Mouse (Mus musculus): Measurements from ENCODE around the gene Cdc34.
A peak's percentile ranks its signal among the peaks of the same experiment; 100 is the strongest.
"Not testable (repeated sequence)": the region's sequence is repeated elsewhere in the genome, so short reads cannot be mapped to it uniquely, and the experiment has no call there.

The Cdc34 gene

DNA sequence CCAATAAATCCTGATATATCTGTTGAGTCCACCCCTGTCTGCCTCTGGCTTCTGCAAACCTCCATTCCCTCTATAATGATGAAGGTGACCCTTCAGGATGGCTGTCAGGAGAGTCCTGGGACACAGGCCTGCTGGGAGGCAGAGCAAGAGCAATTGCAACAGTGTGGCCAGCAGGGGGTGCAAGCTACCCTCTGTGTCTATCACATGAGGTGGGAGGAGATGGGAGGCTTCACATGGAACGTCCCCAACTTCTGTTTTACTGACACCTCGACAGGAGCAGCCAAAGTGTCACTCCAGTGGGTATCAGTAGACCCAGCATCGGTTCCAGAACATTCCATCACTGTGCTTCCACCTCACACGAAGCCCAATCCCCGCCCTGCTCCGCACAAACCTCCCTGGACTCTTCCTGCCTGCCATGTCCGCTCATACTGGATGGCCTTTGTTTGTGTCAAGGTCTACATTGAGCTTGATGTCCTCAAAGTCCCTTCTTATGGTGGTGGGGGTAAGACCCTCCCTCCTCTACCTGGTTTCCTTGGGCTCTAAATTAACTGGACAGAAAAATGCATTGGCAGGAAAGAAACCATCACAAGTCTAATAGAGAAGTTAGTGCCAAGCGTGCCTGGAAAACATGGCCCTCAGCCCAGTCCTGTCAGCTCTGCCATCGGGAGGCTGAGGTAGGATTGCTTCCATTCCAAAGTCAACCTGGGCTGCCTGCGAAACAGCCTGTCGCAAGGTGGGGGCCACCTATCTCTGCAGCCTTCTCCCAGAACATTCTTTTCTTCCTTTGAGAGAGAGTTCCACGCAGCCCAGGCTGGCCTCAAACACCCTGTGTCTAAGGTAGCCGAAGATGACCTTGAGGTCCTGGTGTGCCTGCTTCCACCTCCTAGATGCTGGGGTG lies 13.5 kb downstream of the Cdc34 start:
- DNase-seq (ENCODE audit: low spot score in 2 of 2): peak in 1 of 2 experiments; percentile 48

DNA sequence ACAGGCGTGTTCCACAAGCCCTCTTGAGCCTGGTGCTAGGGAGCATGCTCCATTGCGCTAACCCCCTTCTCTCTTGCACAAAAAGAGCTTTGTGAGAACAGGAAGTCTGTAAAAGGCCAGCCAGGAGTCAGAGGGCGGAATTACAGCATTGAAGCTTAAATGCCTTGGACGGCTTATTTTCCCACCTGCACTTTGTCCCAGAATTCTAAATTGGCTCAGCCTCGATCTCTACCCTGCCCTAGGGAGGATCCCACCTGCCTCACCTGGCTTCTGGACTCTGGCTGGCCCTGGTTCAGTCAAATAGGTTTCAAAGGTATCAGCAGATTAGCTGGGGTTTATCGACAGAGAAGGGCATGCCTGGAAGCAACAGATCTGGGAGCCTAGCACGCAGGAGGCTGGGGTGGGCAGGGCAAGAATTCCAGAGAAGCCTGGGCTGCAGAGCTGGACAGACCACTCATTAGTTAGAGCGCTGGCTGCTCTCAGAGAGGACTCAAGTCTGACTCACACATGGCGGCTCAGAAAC lies 14.2 kb downstream of the Cdc34 start:
- DNase-seq (ENCODE audit: low spot score in 2 of 2): no peak

DNA sequence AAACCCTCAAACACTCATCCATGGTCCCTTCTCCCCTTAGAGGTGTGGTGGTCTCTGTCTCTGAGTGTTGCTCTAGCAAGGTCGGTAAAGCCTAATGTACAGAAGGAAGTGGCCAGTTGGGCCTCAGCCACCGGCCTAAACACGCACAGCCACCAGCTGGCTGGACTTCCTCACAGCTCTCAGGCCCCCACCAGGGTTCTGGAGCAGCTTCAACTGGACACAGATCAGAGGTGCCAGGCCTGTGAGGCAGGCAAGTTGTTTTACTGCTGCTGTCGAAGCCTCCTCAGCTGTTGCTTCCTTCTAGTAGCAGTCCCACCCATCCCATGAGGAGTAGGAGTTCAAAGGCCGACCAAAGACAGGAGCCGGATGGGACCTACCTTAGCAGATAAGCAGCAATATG lies 15.9 kb downstream of the Cdc34 start:
- no peak for DNase-seq (ENCODE audit: low spot score in 2 of 2)

DNA sequence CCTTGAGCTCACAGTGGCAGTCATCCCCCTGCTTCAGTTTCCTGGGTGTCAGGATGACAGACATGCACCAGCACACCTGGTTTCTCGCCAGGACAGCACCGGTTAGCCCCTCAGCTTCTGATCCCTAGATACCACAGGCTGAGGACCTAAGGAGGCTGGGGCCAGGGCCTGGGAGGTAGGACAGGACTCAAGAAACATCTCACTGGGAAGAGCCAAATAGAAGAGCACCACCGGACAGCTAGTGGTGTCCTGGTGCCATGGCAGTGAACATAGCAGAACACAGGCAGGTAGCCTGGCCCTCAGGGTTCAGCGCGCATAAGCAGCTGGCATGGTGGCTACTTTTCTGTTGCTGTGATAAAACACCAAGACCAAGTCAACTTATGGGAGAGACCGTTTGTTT lies 16.5 kb downstream of the Cdc34 start:
- no peak for DNase-seq (ENCODE audit: low spot score in 2 of 2)

DNA sequence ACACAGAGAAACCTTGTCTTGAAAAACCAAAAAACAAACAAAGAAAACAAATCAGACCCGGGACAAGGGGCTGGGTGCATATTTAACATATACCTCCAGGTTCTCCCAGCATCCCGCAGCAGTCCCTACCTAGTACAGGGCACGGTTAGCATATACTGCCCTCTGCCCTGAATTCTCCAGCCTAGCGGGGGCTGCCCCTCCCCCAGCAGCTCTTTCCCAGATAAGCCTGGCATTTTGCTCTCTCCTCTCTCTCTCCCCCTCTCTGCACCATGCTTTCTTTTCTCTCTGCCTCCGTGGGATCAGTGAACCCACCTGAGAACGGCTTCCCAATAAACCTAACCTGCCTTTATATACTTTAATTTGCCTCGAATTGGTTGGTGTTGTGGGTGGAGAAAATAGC lies 18.7 kb downstream of the Cdc34 start:
- no peak for DNase-seq (ENCODE audit: low spot score in 2 of 2)

DNA sequence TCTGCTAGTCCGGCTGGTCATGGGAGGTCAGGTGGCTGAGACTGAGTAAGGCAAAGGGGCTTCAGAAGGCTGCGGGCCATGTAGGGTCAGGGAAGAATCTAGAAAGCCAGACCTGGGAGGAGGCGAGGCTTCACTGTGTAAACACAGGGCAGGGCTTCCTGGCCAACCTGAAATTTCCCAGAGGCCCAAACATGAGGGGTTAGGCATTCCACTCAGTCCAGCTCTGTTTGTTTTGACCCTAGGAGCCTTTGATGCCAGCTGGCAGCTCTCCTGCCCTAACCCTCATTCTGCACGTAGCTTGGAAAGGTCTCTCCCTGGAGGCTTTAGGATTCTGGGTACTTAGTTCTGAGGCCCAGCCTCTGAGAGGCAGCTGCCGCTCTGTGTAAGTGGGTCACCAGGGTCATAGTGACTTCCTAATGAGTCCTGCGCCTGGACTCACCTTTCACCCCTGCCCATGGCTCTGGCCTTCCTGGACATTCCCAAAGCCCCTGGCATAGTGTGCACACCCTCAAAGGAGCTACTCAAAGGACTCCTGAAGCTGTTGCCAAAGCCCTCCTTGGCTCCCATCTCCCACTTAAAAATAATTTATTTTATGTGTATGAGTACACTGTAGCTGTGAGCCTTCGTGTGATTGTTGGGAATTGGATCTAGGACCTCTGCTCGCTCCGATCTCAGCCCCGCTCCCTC lies 19.6 kb downstream of the Cdc34 start:
- no peak for DNase-seq (ENCODE audit: low spot score in 2 of 2)

DNA sequence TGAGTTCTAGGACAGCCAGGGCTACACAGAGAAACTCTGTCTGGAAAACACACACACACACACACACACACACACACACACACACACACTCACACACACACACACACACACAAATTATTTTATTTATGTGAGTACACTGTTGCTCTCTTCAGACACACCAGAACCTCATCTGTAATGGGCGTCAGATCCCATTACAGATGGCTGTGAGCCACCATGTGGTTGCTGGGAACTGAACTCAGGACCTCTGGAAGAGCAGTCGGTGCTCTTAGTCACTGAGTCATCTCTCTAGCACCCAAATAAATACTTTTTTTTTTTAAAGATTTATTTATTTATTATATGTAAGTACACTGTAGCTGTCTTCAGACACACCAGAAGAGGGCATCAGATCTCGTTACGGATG lies 21.0 kb downstream of the Cdc34 start:
- DNase-seq (ENCODE audit: low spot score in 2 of 2): not testable (repeated sequence)

DNA sequence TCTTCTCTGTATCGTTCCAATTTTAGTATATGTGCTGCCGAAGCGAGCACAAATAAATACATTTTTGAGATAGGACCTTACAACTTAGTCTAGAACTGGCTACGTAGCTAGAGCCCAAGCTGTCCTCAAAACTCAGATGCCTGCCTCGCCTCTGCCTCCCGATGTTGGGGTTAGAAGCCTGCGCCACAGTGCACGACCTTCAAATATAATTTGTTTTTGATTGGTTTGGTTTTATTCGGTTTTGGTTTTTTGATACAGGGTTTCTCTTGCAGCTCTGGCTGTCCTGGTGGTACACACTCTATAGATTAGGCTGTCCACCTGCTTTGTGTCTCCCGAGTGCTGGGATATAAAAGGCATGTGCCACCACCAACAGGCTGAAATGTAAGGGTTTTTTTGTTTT lies 21.5 kb downstream of the Cdc34 start:
- DNase-seq (ENCODE audit: low spot score in 2 of 2): no peak

DNA sequence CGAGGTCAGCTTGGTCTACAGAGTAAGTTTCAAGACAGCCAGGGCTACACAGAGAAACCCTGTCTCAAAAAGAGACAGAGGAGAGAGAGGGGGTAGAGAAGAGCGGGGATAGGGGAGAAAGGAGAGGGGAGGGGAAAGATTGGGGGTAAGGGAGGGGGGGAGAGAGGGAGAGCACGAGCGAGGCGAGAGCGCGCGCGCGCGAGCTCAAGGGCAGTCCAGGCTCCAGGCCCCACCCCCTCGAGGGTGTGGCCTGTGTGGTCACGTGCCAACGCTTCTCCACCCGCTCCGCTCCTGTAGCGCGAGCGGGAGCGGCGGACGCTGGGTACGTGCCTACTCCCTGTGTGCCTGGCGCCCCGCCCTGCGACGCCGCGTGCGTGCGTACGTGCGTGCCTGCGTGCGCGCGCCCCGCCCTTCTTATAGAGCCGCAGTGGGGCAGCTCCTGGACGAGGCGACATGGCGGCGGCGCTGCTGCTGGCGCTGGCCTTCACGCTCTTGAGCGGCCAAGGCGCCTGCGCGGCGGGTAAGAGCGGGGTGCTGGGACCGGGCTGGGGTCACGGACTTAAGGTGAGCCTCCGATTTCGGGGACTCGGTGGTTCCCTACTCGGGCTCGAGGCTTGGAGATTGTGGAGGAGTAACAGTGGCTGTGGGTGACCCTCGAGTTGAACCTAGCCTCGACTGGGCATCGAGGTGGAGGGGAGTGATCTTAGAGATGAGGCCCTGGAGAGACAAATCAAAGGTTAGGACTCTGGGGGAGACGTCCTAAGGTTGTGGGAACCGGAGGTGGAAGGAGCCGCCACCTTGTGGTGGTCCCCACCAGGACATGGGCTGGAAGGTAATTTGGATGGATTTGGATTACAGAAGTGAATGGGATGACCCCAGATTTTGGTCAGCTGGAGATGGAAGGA lies 22.3 kb downstream of the Cdc34 start, which contains the start of gene Bsg:
Gene Bsg, plus strand, starts transcription at position 427 of the 905 bp plus-strand sequence.
- DNase-seq (ENCODE audit: low spot score in 2 of 2): peak; percentile 98

DNA sequence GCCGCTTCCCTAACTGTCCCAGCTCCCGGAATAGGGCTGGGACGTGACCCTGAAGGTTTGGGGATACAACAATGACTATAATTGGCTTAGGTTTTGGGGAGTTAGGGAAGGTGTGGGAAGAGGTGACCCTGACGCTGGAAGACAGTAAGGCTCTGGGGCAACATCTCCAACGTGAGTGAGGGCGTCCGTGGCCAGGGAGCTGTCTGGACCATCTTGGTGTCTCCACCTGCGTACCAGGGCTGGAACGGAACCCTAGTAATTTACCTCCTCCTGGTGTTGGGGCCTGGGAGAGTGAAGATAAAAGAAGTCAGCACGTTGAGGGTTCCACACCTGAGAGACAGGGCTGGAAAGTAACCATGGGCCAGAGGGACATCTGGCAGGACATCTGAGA lies 23.0 kb downstream of the Cdc34 start:
- DNase-seq (ENCODE audit: low spot score in 2 of 2): no peak

DNA sequence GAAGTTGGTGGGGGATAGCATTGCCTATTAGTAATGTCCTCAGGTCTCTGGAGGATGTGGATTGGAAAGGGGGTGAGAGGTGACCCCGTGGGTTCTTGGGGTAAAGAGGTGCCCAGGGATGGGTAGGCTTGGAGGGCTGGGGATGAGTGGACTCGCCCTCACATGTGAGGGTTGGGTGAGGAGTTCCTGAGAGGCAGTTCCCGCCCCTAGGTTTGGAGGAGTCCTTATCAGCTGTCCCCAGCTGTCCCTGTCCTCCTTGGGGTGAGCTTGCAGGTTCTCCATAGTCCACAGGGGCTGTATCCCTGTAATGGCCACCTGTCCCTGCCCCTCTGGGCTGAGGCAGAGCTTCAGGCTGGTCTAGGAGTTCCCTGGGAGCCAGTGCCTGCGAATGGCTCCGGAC lies 24.0 kb downstream of the Cdc34 start:
- DNase-seq (ENCODE audit: low spot score in 2 of 2): no peak

DNA sequence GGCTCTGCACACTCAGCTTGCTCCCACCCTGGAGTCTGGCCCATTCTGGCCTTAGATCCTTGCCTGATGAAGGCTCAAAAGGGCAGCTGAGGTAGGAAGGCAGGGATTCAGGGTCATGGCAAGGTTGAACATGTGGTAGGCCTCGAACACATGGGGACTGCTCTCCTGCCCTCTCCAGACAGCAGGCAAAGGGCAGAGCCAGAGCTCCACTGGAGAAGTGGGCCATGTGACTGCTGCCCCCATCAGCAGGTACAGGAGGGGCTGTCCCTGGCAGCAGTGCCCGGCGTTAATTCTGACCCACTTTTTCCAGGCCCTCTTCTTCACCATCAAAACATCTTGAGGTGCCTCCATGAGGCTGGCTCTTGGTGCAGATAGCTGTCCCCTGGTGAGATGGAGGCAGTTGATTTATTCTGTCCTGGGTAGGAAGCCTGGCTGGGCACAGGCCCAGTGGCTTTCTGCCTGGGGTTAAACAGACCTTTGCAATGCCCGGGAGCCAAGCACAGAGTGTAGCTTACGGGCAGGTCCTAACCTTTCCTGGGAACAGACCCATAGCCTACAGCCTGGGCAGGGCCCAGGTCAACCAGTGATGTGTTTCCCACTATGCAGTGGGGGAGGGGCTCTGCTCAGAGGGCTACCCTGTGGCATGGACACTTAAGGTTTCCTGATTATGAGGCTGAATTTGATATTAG lies 24.6 kb downstream of the Cdc34 start:
- DNase-seq (ENCODE audit: low spot score in 2 of 2): no peak

DNA sequence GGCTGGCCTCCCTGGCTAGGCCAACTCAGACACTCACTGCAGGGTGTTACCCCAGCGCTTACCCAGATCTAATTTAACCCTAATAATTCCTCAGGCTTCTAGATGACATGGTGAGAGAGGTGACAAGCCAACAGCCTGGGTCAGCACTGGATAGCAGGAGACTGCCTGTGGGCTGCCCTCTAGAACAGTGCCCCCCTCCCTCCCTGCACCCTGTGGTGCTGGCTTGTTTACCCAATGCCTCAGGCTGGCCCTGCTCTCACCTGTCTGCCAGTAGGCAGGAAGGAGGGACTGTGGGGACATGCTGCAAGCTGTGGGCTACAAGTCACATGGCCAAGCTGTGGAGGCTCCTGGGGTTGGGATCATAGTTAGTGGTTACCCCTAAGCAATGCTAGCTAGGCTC lies 25.2 kb downstream of the Cdc34 start:
- no peak for DNase-seq (ENCODE audit: low spot score in 2 of 2)

DNA sequence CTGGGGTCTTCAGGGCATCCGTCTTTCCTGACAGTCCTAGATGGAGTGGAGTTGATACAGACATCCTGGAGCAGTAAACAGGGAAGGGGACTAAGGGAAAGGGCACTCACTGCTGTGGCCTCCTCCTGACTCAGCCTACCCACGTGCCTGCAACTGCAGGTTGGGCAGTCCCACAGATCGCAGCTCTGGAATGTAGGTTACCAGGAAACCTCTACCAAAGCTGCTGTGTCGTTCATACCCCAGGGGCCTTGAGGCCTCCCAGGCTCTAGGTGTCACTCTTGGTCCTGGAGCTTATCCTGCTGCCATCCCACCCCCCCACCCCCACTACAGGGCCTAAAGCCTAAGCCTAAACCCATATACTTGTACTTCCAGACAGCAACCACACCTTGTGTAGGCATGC lies 25.8 kb downstream of the Cdc34 start:
- DNase-seq (ENCODE audit: low spot score in 2 of 2): no peak

DNA sequence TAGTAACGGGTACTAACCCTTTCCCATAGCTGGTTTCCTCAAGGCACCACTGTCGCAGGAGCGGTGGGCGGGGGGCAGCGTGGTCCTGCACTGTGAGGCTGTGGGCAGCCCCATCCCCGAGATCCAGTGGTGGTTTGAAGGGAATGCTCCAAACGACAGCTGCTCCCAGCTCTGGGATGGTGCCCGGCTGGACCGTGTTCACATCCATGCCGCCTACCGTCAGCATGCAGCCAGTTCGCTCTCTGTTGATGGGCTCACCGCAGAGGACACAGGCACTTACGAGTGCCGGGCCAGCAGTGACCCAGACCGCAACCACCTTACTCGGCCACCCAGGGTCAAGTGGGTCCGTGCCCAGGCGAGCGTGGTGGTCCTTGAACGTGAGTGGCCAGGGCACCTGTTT lies 26.7 kb downstream of the Cdc34 start:
- DNase-seq (ENCODE audit: low spot score in 2 of 2): no peak

DNA sequence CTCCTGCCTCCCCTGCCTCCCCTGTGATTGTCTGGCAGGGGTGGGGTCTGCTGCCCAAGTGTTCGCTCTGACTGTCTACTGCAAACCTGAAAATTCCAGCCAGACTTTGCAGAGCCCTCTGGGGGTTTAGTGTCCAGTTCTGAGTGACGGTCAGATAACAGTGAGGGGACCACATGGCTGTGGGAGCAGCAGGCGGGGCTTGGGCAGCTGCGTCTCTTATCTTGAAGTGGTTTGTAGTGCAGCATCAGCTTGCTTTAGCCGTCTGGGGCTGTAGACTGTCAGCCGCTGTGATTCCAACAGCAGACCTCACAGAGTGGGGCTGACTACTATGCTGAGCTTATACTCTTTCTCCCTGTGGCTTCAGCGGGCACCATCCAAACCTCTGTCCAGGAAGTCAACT lies 27.3 kb downstream of the Cdc34 start:
- DNase-seq (ENCODE audit: low spot score in 2 of 2): no peak

DNA sequence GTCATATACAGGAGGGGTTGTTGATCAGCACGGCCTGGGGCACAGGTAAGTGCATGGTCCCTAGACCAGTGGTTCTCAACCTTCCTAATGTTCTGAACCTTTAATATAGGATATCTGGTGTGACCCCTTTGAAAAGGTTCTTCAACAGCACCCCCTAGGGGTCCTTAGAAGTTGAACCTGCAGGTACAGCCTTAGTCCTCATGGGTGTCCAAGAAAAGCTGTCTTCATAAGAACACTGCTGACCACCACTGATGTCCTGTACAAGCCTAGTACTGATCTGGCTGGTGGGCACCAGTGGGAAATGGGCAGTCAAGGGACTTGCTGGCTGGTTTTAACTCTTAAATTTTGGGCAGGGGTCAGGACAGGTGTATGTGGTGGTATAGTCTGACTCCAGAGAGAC lies 30.0 kb downstream of the Cdc34 start:
- no peak for DNase-seq (ENCODE audit: low spot score in 2 of 2)

DNA sequence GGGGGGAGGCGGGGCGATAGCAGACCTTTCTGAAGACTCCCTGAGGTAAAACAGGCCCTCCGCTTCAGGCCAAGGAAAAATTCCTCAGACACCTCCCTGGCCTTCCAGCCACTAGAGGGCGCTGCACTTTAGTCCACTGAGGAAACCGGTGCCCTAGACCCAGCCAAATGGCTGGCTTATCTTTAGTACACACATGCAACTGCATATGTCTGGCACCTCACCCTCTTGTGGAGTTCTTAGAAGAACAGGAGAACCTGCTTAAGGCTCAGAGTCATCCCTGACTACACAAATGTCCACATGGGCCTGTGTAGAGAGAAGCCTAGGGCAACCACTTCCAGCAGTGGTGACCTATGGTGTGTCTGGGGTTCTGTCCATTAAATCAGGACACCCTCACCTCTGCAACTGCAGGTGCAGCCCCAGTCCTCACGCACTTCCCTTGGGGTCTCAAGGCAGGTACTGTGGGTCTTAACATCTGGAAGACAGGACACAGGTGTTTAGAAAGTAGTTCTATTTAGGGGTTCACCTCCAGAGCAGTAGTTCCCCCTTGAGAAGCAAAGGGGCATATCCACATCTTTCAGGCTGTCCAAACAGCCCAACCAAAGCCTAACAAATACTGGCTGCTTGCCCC lies 30.6 kb downstream of the Cdc34 start:
- peak in 1 of 2 experiments; percentile 70 for DNase-seq (ENCODE audit: low spot score in 2 of 2)

DNA sequence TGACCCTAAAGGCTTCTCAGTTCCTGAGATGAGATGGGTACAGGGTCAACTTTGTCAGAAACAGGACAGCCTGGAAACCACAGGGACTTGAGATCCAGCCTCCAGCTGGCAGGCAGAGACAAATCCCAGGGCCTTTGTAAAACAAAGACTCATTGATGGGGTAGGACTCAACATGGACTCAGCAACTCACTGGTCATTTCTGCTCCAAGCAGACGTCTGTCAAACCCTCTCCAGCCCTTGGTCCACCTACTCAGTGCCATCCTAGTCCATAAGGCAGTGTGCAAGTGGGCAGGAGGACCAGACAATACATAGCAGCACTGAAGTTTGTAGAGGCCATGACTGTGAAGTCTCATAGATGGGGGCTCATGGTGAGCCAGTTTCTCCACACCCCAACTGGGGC lies 31.2 kb downstream of the Cdc34 start:
- no peak for DNase-seq (ENCODE audit: low spot score in 2 of 2)

DNA sequence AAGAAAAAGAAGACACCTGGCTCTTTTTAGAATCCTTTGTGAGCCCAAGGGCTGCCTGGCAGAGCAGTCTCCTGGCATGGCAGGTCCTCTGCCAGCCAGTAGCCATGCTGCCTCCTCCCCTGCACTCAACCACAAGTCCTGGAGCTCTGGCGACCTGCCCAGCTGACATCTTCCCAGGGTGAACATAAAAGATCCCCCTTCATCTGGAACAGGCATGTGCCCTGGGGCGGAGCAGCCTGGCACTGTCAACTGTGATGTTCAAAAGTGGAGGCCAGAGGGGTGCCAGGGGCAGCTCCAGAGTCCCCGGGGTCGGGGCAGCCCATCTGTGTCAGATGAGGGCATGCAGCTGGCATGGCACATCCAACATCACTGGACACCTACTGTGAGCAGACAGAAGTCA lies 33.0 kb downstream of the Cdc34 start:
- no peak for DNase-seq (ENCODE audit: low spot score in 2 of 2)

Data from frontal cortex, postnatal 14 days (tissue).